Mouse (Mus musculus): ENCODE results near the gene Zfp148. TPM values are rescaled to one million over a fixed set of nuclear protein-coding genes. Genes with fewer than 3 reads are reported as not detected.
"Not testable (repeated sequence)": the region's sequence is repeated elsewhere in the genome, so short reads cannot be mapped to it uniquely, and the experiment has no call there.

Gene Zfp148
- polyA plus RNA-seq, 1 experiment from 2014 or later: 53.3 TPM

DNA sequence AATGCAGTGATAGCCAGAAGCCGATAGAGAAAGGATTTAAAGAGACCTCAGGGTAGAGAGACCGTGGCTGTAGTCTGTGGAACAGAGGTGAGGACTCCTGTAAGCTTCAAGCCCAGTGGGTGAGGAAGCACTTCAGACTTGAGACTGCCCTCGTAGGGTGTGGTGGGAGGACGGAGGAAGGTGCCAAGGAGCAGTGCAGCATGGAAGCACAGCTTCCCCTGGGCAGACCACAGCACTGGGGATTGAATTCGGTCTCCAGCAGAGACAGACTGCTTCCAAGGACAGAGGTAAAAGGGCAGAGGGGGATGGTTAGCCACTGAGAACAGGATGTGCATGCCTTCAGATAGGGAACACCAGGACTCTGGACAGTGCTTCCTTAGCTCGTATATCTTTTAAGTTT lies 86.8 kb downstream of the Zfp148 start:
- Histone ChIP-seq H3K27ac (no peak overlapping the region), H3K4me1 (0 out of 2 replicates have a peak, but pooled peaks cover 2% of the 10 kb centered on the region), H3K9ac (no peak overlapping the region), H3K9me3 (no peaks in the 10 kb centered on the region), H3K36me3 (0 out of 2 replicates have a peak, but pooled peaks cover 3% of the 10 kb centered on the region), H3K4me2 (no peak overlapping the region), H3K4me3 (replicated peaks) (no peak overlapping the region), H3K27me3 (replicated peaks) (no peaks in the 10 kb centered on the region)
- ATAC-seq (ENCODE audit: insufficient read depth, low FRiP score, low read depth): no peak
- 73% methylated on average over 6 of the region's 6 CpGs for WGBS

DNA sequence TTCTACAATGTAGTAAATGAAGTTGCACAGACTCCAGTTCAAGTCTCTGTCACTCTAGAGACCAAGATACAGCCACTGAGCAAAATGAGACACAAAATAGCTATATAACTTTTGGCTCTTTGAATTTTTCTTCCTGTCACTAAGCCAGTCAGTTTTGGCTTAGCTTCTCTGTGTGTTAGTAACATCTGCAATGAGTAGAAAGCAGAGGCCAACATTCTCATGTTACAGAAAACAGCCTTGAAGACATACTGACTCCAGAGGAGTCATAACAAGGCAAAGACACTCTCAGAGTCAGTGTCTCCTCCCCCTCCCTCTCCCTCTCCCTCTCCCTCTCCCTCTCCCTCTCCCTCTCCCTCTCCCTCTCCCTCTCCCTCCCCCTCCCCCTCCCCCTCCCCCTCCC lies 89.3 kb downstream of the Zfp148 start:
- no peak for ATAC-seq (ENCODE audit: insufficient read depth, low FRiP score, low read depth)
- 0 out of 2 replicates have a peak, but pooled peaks cover 3% of the 10 kb centered on the region for H3K36me3 ChIP-seq
- H3K9ac ChIP-seq: no peak overlapping the region
- no peaks in the 10 kb centered on the region for H3K9me3 ChIP-seq
- H3K27ac ChIP-seq: no peak overlapping the region
- H3K27me3 ChIP-seq (replicated peaks): no peaks in the 10 kb centered on the region
- no peak overlapping the region for H3K4me2 ChIP-seq
- 0 out of 2 replicates have a peak, but pooled peaks cover 2% of the 10 kb centered on the region for H3K4me1 ChIP-seq
- no peak overlapping the region for H3K4me3 ChIP-seq (replicated peaks)

DNA sequence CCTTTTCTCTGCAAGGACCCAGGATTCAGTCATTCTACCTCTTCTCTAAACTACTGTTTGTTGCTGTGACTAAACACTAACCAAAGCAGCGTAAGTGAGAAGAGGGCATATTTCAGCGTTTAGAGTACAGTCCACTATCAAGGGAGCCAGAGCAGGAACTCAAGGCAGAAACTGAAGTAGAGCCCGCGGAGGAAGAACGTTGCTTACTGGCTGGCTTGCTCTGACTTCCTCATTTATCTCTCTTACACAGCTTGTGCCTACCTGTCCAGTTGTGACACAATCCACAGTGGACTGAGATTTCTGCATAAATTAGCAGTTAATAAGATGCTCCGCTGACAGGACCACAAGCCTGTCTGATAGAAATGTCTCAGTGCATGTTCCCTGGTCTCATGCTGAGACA lies 93.7 kb downstream of the Zfp148 start:
- Histone ChIP-seq H3K36me3 (peaks cover 6% of the 10 kb centered on the region; the same call in 1 of the 2 replicates), H3K27me3 (replicated peaks) (no peaks in the 10 kb centered on the region), H3K4me3 (replicated peaks) (no peak overlapping the region), H3K4me1 (0 out of 2 replicates have a peak, but pooled peaks cover 2% of the 10 kb centered on the region), H3K27ac (no peak overlapping the region), H3K9ac (no peak overlapping the region), H3K9me3 (no peaks in the 10 kb centered on the region), H3K4me2 (no peak overlapping the region)
- ATAC-seq (ENCODE audit: insufficient read depth, low FRiP score, low read depth): no peak
- WGBS: 91% methylated on average over 6 of the region's 6 CpGs

DNA sequence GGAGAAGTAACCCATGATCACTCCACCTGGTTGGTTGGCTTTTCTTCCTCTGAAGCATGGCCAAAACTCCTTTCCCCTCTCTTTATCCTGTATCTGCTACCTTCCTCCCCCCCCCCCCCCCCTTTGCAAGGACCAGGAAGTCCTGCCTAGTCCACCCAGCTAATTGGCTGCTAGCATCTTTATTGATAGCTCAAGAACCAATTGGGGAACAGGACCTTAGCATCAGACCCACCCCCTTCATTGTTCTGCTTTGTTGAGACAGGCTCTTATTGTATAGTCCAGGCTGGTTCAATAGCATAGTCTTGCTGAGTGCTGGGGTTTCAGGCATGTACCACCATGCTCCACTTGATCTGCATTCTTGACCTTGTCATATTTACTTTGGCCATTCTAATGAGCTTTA lies 99.3 kb downstream of the Zfp148 start:
- H3K4me3 ChIP-seq (replicated peaks): no peak overlapping the region
- H3K27ac ChIP-seq: no peak overlapping the region
- no peak overlapping the region for H3K9ac ChIP-seq
- no peaks in the 10 kb centered on the region for H3K4me1 ChIP-seq
- no peaks in the 10 kb centered on the region for H3K27me3 ChIP-seq (replicated peaks)
- H3K9me3 ChIP-seq: no peaks in the 10 kb centered on the region
- ATAC-seq (ENCODE audit: insufficient read depth, low FRiP score, low read depth): no peak
- H3K36me3 ChIP-seq: peaks cover 4% of the 10 kb centered on the region; the same call in 1 of the 2 replicates
- no peak overlapping the region for H3K4me2 ChIP-seq

DNA sequence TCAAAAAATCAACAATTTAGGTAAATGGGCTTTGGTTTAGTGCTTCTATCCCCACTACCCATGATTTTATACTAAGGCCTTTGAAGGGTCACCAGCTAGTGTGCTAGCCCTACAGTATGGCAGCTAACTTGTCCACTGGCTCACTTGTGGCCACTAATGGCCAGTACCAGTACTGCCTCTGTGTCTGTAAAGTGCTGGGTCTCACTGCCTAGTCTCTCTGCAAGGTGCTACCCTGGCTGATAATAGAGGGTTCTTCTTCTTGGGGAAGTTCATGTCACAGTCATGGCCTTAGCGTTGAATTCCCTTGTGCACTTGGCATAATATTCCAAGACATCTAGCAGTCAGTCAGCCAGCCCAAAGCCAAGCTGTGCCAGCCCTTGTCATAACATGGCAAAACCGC lies 100.5 kb downstream of the Zfp148 start:
- Histone ChIP-seq H3K4me2 (no peak overlapping the region), H3K27ac (no peak overlapping the region), H3K9ac (no peak overlapping the region), H3K27me3 (replicated peaks) (no peaks in the 10 kb centered on the region), H3K9me3 (no peaks in the 10 kb centered on the region), H3K4me3 (replicated peaks) (no peak overlapping the region), H3K4me1 (no peaks in the 10 kb centered on the region), H3K36me3 (no peaks in the 10 kb centered on the region; the same call in 1 of the 2 replicates)
- ATAC-seq (ENCODE audit: insufficient read depth, low FRiP score, low read depth): no peak
- WGBS: 92% methylated on average over 2 of the region's 2 CpGs

DNA sequence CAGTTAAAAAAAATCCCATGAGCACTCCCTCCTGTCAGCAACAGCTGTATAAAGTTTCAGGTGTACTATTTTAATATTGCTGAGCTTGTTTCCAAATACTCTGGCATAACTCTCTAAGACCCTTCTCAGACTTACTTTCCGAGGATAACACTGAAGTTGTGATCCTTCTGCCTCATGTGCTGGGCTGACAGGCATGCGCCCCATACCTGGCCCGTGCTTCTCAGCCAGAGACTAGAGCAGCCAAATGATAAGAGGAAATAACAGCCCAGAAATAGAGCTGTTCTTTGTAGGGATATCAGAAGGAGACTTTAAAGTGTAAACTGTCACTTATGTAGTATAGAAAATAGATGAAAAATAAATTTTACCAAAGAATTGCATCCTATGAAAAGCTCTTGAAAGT lies 101.7 kb downstream of the Zfp148 start:
- Histone ChIP-seq H3K4me2 (no peak overlapping the region), H3K36me3 (no peaks in the 10 kb centered on the region), H3K4me1 (no peaks in the 10 kb centered on the region), H3K27me3 (replicated peaks) (no peaks in the 10 kb centered on the region), H3K9ac (no peak overlapping the region), H3K4me3 (replicated peaks) (no peak overlapping the region), H3K9me3 (no peaks in the 10 kb centered on the region), H3K27ac (no peak overlapping the region)
- 87% methylated on average over 3 of the region's 3 CpGs for WGBS
- ATAC-seq (ENCODE audit: insufficient read depth, low FRiP score, low read depth): no peak

DNA sequence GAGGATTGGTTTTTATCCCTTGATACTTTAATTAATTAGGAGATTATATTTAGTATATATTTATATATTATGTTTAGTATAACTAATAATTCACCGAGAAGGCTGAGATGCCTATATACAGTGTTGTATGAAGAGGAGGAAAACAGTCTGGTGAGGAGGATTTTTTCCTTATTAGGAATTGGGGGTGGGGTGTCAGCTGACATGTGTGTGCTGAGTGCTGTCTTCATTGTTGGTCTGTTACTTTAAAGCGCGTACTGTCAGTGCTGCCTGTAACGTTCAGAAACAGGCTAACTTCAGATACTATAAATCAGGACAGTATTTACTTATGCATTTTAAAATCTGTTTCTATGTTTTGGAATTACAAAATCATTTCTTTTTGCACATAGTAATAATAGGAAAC lies 107.1 kb downstream of the Zfp148 start:
- no peak overlapping the region for H3K27ac ChIP-seq
- H3K4me1 ChIP-seq: no peaks in the 10 kb centered on the region
- H3K27me3 ChIP-seq (replicated peaks): no peaks in the 10 kb centered on the region
- H3K4me2 ChIP-seq: no peak overlapping the region
- H3K4me3 ChIP-seq (replicated peaks): no peak overlapping the region
- H3K9ac ChIP-seq: no peak overlapping the region
- ATAC-seq (ENCODE audit: insufficient read depth, low FRiP score, low read depth): no peak
- no peaks in the 10 kb centered on the region for H3K9me3 ChIP-seq
- peaks cover 5% of the 10 kb centered on the region for H3K36me3 ChIP-seq
- 68% methylated on average over 4 of the region's 4 CpGs for WGBS

DNA sequence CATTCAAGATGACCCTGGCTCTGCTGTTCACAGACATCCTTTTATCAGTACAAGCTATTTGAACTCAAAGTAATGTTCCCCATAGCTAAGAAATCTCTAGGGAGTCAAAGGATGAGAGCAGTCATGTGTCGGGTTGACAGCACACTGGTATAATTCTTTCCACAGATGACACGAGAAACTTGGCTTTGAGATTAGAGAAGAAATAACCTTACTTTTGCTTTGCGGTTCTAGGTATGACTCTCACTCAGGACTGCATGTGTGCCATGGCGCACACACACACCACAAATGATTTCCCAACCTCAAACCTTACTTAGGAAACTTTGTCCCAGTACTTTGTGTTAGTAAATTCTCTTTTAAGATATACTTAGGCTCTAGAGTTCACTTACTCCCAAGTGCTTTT lies 113.7 kb downstream of the Zfp148 start:
- no peak overlapping the region for H3K4me2 ChIP-seq
- H3K4me1 ChIP-seq: no peaks in the 10 kb centered on the region
- no peaks in the 10 kb centered on the region for H3K27me3 ChIP-seq (replicated peaks)
- no peak for ATAC-seq (ENCODE audit: insufficient read depth, low FRiP score, low read depth)
- H3K9me3 ChIP-seq: no peaks in the 10 kb centered on the region
- H3K36me3 ChIP-seq: peaks cover 16% of the 10 kb centered on the region
- WGBS: 93% methylated on average over 4 of the region's 4 CpGs
- H3K9ac ChIP-seq: no peak overlapping the region
- H3K4me3 ChIP-seq (replicated peaks): no peak overlapping the region
- H3K27ac ChIP-seq: no peak overlapping the region

DNA sequence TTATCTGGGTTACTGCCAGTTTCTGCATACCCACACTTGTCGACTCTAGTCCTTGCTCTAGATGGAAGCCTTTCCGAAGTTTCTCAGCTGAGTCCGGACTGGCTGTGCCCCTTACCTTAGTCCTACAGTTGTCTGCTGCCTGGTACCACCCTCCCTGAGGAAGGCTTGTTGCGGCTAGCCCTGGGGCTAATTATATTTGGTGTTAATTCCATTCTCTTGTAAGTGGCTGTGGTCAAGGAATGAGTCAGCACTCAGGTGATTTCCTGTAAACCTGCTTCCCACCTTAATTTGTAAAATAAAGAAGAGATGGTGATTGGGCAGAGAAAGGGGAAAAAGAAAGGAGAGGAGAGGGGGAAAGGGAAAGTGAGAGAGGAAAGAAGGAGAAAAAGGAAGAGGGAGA lies 127.4 kb downstream of the Zfp148 start:
- H3K9ac ChIP-seq: no peak overlapping the region
- H3K36me3 ChIP-seq: no peaks in the 10 kb centered on the region
- no peak overlapping the region for H3K4me3 ChIP-seq (replicated peaks)
- 89% methylated on average over 4 of the region's 4 CpGs for WGBS
- no peak for ATAC-seq (ENCODE audit: insufficient read depth, low FRiP score, low read depth)
- no peaks in the 10 kb centered on the region for H3K27me3 ChIP-seq (replicated peaks)
- no peak overlapping the region for H3K4me2 ChIP-seq
- no peaks in the 10 kb centered on the region for H3K9me3 ChIP-seq
- no peak overlapping the region for H3K27ac ChIP-seq
- H3K4me1 ChIP-seq: no peaks in the 10 kb centered on the region

DNA sequence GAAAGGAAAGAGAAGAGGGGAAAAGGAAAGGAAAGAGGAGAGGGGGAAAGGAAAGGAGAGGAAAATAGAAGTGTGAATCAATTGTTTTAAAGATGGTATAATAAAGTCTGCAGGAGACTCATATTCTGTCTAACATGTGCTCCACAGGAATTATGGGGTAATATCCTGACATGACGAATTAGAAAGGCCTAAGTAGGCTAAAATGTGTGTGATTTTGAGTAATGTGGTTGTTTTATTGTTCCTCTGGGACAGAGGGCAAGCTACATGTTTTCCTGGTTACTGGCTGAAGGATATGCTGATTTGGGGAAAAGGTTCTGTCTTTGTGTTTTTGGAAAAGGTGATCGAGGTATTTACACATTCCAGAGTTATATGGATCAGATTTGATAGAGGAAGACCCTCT lies 128.6 kb downstream of the Zfp148 start:
- WGBS: 89% methylated on average over 2 of the region's 2 CpGs

DNA sequence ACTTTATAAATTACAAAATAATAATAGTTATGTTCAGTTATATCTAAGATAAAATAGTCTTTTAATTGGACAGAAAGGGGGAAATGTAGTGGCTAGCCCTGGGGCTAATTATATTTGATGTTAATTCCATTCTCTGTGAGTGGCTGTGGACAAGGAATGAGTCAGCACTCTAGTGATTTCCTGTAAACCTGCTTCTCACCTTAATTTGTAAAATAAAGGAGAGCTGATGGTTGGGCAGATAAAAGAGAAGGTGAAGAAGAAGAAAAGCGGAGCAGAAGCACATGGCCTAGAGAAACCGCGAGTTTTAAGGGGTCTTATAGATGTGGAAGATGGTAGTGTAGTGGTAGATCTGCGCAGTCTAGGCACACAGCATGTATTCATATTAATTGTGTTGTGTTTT lies 130.2 kb downstream of the Zfp148 start:
- not testable (repeated sequence) for H3K27me3 ChIP-seq (replicated peaks); H3K9me3 ChIP-seq; H3K9ac ChIP-seq; H3K36me3 ChIP-seq; H3K27ac ChIP-seq; ATAC-seq (ENCODE audit: insufficient read depth, low FRiP score, low read depth); H3K4me2 ChIP-seq; H3K4me3 ChIP-seq (replicated peaks); H3K4me1 ChIP-seq
- WGBS: 90% methylated on average over 4 of the region's 4 CpGs

More for the DNA sequence above, 128.6 kb downstream of the Zfp148 start:
- H3K27ac ChIP-seq; H3K36me3 ChIP-seq; H3K9me3 ChIP-seq; ATAC-seq (ENCODE audit: insufficient read depth, low FRiP score, low read depth); H3K4me3 ChIP-seq (replicated peaks); H3K4me1 ChIP-seq; H3K9ac ChIP-seq; H3K4me2 ChIP-seq; H3K27me3 ChIP-seq (replicated peaks): not testable (repeated sequence)

DNA sequence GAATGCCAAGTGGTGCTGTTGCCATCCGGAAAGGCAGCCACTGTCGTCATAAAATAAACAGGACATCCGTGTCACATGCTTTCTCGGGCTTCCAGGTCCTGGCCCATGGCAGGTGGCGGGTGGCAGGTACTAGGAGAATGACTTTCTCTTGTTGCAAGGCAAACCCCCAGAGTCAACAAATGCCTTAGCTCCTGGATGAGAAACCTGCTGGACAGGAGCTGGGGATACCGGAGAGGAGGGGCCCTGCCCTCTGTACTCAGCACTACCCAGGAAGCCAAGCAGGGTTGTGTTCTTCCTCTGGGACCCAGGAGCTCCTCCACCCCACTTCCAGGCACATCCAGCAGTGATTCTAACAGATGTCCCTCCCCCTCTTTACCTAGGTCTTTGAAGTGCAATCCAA lies 131.9 kb downstream of the Zfp148 start:
- no peak overlapping the region for H3K4me2 ChIP-seq
- 44% methylated on average over 6 of the region's 6 CpGs for WGBS
- no peaks in the 10 kb centered on the region for H3K27me3 ChIP-seq (replicated peaks)
- ATAC-seq (ENCODE audit: insufficient read depth, low FRiP score, low read depth): peak; percentile 79
- no peak overlapping the region for H3K9ac ChIP-seq
- no peak overlapping the region; the same call in 1 of the 2 replicates for H3K27ac ChIP-seq
- peaks cover 11% of the 10 kb centered on the region for H3K4me1 ChIP-seq
- no peak overlapping the region for H3K4me3 ChIP-seq (replicated peaks)
- no peaks in the 10 kb centered on the region for H3K9me3 ChIP-seq
- H3K36me3 ChIP-seq: no peaks in the 10 kb centered on the region

Measured in stomach, embryonic 15.5 days (tissue).